Mouse (Mus musculus): ENCODE measurements around the gene Kirrel3.

Kirrel3 gene

DNA sequence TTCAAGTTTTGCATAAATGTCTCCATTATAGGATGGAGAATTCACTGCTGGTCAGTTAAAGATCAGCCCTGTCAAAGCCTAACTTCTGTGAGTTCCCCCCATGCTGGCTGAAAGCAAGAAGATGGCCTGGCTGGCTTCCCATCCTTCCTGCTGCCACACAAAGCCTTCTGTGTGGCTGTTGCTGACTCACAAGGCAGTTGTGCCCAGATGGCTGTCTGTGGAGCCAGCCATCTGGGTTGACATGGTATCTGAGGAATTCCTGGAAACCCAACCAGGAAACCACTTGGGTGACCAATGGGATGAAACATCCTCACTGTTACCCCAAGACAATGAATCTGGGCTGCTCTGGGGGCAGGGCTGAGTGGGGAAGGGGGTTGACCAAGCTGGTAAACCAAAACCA lies 500.5 kb downstream of the Kirrel3 start:
- peak; percentile 89 for DNase-seq (ENCODE audit: low read depth)

DNA sequence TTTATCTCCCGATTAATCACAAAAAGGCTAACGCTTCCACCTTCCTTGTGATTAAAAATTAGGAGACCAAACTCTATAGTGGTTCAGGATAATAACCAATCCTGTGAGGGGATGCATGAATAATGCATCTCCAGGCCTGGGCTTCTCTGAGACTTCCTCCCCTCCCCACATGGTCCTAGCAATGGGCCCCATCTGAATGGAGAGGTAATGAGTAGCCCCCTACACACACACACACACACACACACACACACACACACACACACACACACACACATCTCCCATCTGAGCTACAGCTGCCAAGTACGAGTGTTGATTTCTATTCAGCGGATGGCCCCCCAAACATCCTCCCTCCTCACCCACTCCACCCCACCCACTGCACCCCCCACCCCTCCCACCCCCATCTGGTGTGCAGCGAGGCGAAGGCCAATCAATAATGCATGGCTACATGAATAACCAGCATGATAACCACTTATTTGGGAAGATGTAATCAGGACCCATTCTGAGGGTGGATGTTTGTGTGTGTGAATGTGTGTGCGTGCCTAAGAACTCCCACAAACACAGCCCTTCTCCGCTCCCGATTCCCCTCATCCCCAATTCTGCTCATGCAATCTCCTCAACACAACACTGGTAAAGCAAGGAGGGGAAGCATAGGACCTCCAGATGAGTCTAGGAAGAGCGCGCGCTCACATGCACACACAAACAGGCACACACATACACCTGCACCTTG lies 501.9 kb downstream of the Kirrel3 start:
- DNase-seq (ENCODE audit: low read depth) = no peak

DNA sequence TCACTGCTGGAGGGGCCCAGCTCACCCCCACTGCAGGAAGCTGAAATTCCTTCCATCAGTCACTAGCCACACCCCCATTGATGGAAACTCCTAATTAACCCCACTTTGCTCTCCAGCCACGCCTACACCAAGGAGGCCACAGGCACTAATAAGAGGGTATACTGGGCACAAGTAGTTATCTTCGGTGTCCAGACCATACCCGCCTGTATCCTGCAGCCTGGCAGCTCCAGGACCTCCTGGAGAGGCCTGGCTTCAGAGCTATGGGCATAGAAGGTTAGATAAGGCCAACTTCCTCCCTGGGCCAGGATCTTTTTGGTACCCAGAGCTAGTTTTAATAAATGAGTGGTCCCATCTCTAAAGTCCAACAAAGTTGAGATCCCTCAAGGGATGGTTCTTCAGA lies 503.0 kb downstream of the Kirrel3 start:
- DNase-seq (ENCODE audit: low read depth) = no peak

DNA sequence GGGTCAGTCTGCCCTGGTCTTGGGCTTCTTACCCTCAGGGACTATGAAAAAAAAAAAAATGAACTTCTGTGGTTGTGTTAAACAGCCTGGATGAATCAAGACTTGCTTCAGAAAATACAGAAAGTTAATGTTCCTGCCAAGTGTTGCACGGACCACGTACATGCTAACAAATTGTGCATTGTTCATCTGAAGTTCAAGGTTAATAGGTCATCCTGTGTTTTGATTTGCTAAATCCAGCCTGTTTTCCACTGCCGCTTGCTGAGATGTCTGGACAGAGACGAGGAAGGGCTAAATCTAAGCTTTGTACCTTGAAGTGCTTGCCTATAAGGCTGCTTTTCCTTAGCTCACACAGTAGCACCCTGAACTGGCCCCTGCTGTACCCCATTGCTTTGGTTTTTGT lies 506.5 kb downstream of the Kirrel3 start:
- peak; percentile 86 for DNase-seq (ENCODE audit: low read depth)

DNA sequence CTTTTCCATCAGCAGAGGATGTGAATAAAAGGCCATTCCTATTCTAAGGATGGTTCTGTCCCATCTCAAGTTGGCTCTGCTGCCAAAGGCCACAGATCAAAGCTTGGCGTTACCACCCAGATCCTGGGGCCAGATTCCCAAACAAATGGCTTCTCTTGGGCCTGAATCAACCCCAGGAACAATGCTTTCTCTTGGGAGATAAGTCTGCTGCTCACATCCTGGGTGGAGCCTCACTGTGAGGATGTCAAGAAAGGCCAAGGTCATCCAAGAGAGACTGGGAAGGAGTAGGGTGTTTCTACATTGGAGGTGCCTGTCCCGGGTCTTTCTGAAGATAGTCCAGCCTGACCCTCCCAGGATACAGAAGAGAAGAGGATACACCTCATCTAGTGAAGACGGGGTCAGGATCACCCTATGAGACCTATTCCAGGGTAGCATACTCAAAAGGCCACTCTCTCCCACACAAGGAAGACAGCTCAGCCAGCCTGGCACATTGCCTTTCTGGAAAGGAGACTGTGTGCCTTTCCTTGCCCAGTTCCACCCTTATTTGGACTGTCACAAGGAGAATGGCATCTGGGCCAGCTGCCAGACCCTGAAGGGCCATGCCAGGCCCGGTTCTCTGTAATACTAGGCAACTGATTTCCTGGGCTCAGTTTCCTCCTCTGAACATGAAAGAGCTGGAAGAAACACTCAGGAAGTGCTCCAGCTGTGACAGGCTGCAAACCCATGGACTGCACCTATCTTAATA lies 507.9 kb downstream of the Kirrel3 start:
- peak; percentile 92 for DNase-seq (ENCODE audit: low read depth)

DNA sequence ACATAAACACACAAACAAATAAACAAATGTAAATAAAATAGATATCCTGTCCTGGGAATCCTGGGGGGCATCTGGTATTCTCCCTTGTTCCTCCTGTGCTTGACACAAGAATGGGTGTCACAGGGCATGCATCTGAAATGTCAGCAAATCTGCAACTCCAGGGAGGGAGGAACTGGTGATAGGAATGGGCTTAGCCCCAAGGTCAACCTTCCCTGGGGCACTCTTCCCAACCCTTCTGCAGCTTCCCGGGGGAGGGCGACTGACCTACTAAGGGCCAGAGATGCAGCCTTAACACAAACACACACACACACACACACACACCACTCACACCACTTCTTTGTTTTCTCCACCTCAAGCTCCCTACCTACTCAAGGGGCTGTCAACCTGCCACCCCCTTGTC lies 509.4 kb downstream of the Kirrel3 start:
- no peak for DNase-seq (ENCODE audit: low read depth)

DNA sequence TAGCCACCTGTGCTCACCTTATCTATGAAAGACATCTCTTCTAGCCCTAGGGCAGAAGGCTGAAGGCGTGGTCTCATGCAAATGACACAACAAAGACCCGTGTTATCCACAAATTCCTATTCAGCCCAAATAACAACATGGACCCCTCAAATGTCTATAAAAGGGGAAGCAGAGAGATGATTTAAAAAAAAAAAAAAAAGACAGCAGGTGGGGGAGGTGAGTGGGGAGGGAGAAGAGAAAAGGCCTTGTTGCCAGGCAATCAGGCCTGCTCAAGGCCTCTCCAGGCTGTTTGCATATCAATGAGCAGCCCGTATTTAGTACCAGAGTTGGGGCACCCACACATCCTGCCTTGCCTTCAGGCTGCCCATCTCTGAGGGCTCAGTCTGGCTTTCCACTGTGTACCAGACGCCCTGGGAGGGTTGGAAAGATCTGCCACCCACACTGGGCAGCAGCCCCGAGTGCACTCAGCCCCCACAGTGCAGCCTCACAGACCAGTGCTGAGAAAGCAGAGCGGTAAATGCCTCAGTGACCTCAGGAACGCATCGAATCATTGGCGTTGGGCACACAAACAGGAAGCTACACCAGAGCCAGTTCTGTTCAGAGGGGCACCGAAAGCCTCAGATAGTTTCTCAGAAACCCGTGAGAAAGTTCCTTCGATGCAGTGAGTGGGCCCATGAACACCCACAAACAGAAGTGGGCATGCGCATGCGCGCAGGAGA lies 510.1 kb downstream of the Kirrel3 start:
- peak; percentile 90 for DNase-seq (ENCODE audit: low read depth)

DNA sequence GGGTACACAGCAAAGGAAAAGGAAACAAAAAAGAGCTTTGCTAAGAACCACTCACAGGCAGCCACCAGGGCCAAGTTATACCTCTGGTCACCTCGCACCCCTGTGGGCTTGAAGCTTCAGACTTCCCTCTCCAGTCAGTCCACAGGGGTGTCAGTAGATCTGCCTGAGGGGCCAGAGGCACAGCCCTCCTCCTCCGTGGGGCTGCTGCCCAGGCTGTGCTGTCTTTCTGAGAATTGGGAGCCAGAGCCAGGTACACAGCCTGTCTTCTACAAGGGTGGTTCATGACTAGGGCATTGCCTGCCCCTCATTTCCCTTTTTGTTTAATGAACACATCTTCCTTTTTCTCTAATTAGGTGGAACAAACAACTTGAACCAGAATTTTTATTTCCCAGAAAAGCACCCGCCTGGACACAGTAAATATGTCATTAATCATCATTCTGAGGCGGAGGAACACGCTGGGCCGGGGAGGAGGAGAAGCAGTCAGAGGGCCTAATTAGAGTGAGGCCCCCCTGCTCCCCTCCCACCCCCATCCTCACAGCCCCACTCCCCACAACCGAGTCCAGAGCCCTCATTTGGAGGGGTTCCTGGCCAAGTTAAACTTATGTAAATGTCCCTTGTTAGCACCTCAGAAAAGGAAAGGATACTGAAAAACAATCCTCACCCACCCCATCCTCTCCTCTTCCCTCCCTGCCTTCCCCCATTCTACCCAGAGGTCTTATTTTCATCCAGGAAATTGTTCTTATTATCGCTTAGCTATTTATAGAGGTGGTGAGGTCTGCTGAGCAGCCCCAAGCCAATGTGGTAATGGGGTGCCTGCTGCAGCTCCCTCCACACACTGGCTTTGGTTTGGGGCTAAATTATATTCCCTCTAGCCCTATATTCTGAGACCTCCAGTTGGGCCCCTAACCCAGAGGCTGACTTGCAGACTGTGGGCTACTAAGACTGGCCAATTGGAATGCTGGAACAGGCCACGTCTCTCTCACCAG lies 512.5 kb downstream of the Kirrel3 start:
- DNase-seq (ENCODE audit: low read depth) = no peak

DNA sequence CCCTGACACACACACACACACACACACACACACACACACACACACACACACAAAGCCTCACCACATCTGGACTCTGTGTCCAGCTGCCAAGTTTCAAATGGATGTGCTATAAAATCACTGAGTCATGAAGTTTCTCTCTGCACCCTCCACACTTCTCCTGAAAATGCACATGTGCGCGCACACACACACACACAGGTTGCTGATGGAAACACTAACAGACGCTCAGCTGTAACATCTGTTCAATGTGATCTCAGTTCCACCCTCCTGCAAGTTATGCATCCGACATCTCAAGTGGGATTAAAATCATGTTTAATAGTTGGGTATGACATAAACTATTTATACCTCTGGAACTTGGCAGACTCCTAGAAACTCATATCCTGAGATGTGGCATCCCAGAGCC lies 518.4 kb downstream of the Kirrel3 start:
- DNase-seq (ENCODE audit: low read depth) = no peak

DNA sequence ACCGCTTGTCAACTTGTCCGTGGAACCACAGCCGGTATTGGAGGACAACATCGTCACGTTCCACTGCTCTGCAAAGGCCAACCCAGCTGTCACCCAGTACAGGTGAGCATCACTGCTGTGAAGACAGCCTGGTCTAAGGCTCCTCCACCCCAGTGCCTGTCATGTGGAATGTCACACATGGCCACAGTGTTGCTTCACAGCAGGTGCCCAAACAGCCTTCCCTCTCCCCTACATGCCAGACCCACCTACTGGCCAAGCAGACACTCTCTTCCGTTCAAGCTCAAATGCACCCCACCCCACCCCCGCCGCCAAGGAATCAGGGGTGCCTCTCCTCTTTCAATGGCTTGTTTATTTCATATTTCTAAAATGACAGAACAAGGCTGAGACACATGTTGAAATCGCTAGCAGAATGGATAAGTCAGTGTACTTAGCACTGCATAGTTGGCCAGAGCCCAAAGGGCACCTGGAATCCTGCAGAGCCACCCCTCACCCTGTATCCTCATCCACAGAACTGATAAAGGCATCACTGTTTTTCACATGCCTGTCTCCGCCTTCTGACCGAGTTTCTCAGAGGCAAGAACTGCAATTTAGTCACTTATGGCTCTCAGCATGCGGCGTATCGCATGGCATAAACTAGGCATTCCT lies 522.1 kb downstream of the Kirrel3 start:
- DNase-seq (ENCODE audit: low read depth) = no peak

DNA sequence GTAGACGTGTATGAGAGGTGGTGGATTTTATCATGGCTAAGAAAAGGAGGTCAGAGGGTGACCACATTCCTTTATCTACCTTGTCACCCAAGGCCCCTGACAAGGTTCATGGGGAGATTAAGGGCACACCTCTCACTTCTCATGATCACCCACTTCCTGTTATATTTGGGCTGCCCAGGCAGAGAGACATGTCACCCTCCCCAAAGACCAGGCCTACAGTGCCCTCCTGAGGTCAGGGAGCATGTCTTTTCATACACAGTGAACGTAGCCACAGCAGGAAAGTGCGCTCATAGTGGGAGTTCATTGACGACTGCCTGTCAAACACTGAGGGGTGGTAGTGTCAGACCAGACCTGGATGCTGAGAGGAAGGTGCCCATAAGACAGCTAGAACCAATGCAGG lies 531.1 kb downstream of the Kirrel3 start:
- no peak for DNase-seq (ENCODE audit: low read depth)

DNA sequence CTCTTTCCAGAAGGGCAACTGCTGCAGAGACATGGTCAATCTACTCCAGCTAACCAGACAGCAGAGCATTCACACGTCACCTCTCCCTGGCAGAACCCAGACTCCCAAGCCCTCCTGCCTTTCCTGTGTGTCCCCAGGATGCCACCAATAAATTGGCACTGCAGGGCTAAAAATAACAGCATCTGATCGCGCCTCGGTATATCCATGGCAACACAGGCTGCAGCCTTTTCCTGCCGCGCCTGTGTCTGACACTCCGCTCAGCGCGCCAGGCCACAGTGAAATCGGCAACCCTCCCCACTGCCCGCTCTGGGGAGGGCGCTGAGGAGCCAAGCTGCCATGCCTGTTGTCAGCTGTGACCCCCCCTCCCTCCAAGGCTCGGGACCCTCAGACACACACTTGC lies 531.9 kb downstream of the Kirrel3 start:
- no peak for DNase-seq (ENCODE audit: low read depth)

DNA sequence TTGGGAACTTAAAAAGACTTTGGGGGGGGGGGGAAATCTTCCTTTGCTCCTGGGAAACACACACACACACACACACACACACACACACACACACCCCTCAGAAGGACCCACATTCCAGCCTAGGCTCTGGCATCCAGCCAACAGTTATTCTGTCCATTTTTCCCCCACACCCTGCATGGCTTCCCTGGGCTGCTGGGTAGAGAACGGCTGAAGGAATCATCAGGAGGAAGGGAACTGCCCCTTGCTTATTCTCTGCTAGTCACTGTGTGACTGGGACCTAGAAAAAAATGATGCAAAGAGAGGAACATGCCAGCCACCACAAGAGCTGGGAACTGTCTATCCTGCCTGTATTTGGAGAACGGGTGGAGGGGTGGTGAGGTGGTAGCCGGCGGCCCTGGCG lies 532.4 kb downstream of the Kirrel3 start:
- no peak for DNase-seq (ENCODE audit: low read depth)

DNA sequence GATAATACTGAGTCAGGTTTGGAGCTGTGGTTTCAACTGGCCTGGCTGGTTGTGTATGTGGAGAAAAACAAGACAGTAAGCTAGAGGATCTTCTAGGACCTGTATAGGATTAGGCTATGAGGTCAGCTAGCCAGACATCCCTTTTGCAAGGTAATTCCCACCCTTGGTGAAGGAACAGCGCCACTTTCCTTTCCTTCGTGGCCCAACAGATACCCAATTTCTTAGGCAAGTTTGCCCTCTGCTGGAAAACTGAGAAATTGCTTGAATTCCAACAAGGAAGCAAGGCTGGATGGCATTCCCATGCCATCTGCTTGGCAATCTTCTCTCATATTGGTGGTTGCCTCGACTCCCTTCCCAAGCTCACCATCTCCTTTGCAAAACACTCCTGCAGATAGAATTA lies 533.7 kb downstream of the Kirrel3 start:
- DNase-seq (ENCODE audit: low read depth) = no peak

DNA sequence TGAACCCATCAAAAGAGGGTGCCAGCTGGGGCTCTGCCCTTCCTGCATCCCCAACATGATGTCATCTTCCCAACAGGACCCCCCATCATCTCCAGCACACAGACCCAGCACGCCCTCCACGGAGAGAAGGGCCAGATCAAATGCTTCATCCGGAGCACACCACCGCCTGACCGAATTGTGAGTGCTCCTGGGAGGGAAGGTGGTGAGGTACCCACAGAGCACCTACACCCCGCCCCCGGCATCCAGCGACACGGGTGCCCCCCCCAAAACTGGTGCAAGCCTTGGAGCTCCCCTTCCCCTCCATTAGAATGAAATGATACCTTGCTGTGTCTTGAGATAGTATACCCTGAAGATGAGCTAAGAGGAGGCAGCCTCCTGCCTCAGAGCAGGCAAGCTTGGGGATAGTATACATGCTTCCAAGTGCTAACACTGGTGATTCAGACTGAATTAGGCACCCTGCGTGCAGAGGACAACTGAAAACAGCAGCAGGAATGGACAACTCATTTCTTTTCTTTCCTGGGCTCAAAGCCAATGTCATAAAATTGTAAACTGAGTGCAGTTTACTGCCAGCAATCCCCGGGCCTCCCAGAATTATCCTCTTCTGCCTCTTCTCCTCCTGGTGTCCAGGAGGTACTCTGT lies 534.4 kb downstream of the Kirrel3 start:
- DNase-seq (ENCODE audit: low read depth) = no peak

DNA sequence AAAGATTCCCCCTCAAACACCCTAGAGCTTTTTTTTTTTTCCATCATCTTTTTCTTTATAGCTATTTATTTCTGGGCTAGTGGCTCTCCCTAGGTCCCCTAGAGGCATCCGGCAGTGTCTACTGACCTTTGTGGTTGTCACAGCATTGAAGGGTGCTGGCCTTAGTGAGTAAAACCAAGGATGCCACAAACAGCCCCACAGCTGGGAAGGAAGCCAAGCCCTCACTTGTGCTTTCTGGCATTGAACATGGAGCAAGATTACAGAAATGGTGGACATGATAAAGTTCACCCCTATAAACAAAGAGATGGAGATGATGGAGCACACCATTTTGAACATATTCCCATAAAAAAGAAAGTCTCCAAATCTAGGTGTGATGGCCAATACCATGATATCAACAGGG lies 536.0 kb downstream of the Kirrel3 start:
- DNase-seq (ENCODE audit: low read depth) = no peak

DNA sequence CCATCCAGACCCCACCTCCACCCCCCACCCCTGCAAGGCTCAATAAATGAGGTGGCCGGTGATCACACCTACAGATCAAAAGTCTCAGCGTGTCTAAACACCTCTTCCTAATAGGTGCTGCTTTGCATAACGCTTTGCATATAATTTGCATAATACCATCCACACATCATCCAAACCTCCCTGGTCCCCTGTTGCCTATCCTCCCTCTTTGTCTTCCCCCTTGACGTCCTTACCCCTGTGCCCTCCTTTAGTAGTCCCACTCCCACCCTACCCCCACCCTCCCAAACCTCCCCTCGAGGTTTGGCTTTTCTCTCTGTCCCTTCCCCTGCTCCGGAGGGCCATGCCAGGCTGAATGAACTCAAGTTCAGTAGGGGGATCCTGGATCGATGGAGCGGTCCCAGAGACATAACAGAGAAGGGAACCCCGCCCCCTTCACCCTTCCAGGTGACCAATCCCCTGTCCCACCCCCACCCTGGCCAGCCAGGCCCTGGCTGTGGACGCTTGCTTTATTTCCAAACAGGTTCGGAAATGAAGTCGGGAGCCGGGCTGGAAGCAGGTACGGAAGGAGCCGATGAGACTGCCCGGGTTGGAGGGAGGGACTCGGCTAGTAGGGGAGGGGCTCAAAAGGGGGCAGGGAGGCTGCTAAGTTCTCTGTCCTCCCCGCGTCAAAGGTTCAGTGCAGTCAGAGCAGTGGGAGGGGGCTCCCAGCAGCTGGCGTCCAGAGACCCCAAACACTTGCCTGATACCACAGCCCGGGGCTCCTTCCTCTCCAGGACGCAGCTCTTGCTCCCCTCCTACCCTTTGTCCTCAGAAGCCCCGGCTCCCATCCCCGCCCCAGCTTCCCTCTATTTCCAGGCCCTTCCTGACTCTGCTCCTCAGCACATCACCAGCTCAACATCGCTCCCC lies 539.1 kb downstream of the Kirrel3 start:
- DNase-seq (ENCODE audit: low read depth) = no peak

DNA sequence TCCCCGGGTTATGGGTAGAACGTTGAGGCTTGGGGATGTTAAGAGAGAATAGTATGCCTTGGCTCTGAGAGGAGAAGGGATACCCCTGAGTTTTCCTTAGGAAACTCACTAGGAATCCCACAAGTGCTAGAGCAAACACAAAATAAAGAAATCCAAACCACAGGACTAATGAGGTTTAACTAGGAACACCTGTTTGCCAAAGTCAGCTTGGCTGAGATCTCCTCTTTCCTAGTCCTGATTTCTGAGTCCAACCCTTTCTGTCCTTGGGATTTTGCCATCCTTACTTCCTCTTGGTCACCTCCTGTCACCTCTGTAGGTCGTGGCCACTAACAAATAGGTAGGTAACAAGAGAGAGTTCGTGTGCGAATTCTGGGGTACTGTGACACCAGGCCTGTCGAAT lies 540.6 kb downstream of the Kirrel3 start:
- DNase-seq (ENCODE audit: low read depth) = no peak

DNA sequence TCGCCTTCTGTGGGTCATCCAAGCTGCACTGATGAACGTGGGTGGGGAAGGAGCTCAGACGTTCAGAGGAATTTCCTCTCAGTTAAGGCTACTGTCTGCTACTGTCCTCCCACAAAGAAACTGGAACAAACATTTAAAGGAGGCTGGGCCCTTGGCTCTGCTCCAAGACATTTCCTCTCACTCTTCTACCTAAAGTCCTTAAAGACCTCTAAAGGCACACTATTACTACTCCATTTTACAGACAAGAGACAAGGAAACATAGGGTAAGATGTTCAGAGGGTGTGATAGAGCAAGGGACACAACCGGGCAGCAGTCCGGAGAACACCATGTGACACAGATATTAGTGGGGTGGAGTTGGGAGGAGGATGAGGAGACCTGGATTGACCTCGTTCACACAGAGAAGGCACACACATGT lies 541.2 kb downstream of the Kirrel3 start:
- DNase-seq (ENCODE audit: low read depth) = no peak

Measured in fibroblast of lung, adult 2 months (primary cell).